Mouse (Mus musculus): Measurements from ENCODE around the gene Ano9.

The Ano9 gene

DNA sequence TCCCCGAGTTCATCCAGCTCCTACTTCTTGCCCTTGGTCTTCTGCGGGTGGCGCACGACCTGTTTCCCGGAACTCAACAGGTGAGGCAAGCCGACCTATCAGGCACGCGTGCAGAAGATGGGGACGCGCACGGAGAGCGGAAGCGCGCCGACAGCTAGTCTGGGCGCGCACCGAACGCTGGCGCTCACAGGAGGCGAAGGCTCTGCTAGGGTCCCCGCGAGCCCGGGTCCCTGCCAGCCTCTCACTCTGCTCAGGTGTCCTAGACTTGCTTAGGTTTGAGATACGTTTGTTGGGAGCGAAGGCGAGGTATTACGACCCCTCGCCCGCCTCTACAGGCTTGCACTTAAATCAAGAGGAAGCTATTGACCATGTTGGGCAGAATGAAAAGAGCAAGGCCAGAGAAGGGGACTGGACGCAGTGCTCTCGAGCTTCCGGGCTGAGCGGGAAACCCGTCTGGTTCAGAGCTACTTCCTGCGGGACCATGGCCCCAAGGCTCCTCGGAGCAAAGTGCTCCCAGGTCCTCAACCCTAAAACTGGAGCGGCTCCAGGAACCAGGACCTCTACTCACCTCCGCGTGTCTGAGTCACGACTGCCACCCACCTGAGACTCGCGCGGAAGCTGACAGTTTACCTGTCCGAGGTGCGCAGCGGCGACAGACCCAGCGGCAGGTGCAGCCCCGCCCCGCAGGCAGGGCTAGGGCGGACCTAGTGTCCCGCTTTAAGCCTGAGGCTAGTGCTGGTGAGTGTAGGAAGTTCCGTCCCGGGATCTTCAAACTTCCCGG lies 17.5 kb downstream of the Ano9 start, which contains the start of gene Sigirr:
TSS of gene Sigirr (minus strand) at position 662 of the 781 bp plus-strand sequence.
- no peak for DNase-seq (ENCODE audit: low spot score)

DNA sequence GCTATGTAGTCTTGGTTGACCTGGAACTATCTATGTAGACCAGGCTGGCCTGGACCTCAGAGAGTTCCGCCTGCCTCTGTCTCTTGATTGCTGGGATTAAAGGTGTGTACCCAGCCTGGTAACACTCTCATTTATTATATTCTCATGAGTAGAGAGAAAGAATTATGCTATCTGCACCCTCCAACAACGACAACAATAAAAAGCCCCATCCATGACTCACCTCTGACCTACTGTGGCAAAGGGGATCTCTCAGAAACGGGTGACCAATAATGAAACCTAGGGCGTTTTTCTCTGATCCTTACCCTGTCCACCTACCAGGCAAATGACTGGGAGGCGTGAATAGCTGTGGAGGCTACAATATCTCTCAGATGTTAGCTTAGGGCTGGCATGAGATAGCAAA lies 20.4 kb downstream of the Ano9 start:
- no peak for DNase-seq (ENCODE audit: low spot score)

DNA sequence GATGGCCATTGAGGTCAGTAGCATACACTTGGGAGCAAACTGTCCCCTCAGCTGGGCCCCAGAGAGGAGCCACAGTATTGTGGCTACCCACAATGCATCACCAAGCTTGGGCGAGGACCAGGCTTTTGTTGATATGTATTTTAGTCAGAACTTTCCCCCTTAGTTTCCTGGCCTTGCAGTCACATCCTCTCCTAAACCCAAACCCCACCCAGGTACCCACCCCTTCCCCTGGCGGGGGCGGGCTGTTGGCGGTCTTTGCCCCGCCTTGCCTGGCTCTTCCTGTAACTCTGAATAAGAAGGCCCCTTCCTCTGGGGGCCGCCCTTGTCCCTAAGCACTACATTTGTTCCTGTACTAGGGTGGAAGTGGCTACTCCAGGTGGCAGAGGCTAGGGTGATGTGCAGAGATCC lies 21.0 kb downstream of the Ano9 start:
- DNase-seq (ENCODE audit: low spot score): no peak

DNA sequence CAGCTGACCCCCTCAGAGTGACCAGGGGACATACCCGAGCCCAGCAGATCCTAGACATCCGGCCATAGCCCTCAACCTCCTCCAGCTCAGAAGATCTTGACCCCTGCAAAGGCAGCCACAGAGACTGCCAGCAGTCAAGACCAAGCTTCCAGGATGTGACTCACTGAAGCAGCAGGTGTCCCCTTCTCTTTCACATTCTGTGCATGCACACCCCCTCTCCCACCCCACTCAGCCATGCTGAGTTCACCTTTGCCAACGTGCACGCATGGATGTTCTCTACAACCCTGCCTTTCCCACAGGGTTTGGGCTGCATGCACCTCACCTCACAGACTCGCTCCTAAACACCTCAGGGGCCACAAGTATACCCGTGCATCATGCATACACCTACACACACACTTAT lies 21.6 kb downstream of the Ano9 start:
- DNase-seq (ENCODE audit: low spot score): no peak

DNA sequence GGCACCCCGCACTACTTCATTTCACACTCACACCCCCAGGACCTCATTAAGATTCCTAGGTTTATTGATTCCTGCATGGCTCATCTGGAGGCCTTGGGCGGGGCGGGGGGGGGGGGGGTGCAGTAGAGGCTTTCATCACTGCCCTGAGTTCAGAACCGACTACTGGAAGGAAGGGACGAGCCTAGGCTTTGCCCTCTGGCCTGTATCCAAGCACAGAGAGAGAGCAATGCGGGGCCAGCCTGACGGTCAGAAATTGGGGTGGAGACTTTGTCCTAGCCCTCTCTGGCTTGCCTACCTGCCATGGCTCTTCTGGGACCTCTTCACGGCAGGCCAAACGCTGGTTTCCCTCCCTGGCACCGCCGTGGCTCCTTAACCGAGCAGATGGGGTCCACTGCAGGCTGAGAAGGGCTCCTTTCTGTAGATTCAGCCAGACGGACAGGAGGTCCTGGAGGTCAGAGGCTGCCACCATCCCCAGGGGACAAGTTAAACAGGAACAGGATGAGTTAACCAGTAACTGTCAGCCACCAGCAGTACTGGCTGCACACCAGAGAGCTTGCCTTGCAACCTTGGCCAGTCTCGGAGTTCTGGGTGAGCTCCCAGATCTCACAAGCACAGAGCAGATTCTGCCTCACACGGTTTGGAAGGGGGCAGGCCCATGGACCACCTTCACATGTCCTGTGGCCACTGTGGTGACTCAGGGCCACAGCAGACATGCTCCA lies 23.0 kb downstream of the Ano9 start:
- DNase-seq (ENCODE audit: low spot score): no peak

DNA sequence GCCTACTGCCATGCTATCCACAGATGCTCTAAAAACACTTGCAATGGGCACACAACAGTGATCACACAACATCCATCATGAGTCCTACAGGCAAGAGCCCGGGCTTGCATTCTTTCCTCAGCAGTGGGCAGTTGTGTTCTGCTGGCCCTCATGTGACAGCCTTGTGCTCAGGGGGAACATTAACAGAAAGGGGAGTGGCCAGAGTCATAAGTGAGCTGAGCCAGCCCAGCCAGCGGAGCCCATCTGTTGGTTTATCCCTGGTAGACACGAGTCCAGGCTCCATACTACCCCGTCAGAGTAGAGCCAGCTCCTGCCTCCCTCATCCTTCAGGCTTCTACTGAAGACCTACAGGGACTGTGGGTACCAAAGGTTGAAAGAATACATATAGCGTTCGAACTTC lies 23.7 kb downstream of the Ano9 start:
- DNase-seq (ENCODE audit: low spot score): no peak

DNA sequence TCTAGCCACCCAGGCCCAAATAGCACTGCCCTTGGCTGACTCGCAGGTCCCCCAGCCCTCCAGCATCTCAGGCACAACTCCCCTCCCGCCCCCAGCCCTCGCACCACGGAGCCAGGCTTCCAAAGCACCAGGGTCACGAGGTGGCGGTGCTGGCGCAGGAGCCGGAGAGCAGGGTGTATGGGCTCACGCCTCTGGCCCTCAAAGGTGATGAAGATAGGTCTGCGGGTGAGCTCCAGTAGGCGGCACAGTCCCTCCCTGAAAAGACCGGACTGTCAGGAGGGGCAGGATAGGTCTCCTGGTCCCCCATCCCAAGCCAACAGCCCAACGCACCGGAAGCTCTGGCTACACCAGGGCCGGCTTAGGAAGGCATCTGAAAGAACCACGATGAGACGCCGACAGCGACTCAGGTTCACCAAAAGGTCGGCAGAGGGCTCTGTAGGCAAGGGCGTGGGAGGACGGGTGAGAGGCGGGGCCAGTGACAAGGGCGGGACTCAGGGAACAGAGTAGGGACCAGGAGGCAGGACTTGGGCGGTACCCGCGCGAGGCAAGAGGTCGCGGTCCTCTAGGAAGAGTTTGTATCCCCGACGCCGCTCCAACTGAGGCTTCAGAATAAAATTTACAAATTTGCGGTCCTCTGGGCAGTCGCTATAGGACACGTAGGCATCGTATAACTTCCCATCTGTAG lies 25.4 kb downstream of the Ano9 start:
- DNase-seq (ENCODE audit: low spot score): no peak

DNA sequence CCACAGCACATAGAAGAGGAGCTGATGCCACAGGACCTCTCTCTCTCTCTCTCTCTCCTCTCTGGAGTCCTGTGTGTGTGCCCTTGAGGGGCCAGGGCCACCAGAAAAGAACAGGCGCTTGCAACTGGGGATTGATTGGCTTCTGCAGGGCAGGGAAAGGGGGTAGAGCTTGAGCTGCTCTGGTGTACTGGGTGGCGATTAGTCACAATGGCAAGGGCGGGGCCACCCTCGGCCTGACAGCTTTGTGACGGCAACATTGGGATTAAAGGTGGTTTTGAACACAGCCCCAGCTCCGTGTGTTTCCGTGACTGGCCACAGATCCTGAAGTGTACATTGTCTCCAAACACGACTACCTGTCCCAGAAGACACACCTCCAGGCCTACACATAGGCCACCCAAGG lies 27.4 kb downstream of the Ano9 start:
- no peak for DNase-seq (ENCODE audit: low spot score)

DNA sequence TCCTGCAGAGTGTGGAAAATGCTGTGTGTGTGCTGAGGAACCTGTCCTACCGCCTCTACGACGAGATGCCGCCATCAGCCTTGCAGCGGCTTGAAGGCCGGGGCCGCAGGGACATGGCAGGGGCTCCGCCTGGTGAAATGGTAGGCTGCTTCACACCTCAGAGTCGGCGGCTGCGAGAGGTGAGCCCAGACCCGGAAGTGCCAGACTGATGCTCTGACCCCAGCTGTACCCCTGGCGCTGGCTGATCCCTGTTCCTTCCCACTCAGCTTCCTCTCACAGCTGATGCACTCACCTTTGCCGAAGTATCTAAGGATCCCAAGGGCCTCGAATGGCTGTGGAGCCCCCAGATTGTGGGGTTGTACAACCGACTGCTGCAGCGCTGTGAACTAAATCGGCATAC lies 29.1 kb downstream of the Ano9 start:
- DNase-seq (ENCODE audit: low spot score): no peak

DNA sequence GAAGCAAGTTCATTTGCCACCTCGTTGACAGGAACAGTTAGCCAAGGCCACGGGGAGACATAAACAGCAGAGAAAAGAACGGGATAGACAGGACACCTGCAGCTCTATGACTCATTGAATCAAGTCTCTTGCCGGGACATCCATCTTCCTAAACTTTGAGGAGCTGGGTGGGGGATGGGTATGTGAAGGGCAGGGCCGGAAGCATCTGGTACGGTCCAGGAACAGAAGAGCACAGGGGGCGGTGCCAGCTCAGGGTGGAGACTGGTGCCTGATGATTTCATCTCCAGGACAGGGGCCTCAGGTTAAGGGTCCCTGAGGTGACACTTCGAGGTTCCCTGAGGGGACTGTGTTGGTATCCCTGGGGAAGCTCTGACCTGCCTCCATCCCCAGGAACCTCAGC lies 29.7 kb downstream of the Ano9 start:
- DNase-seq (ENCODE audit: low spot score): no peak

DNA sequence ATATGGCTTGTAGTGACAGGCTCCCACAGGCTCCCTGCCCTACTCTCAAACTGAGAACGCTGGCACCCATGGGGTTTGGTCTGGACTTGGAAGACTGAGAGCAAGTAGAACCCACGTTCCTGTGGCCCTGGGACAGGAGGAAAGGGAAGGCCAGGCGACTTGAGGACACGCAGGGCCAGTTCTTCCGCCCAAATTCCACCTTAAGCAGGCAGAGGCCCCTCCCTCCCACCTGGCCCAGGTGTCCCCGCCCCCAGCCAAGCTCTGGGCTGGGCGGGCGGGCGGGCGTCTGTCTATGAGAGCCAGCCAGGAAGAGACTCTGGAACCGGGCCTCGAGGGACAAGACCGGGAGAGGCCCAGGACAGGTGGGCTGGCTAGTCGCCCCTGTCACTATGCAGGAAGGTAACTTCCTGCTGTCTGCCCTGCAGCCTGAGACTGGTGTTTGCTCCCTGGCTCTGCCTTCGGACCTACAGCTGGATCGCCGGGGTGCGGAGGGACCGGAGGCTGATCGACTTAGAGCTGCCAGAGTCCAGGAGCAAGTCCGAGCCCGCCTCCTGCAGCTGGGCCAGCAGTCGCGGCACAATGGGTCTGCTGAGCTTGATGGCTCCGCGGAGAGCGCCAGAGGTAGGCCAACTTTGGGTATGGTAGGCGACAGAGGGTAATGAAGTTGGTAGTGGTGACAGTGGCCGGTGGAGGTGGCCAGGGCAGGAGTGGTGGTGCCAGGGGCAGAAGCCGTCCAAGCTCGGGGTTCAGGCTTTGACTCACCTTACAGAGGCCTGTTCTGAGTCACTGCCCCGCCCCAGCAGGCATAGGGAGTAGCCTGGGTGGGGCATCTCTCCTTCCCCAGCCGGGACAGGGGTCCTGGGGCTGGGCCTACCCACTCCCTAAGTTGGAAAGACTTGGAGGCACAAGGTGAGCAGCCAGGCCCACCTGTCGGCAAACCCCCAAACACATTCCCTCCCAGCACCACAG lies 37.8 kb downstream of the Ano9 start:
- no peak for DNase-seq (ENCODE audit: low spot score)

DNA sequence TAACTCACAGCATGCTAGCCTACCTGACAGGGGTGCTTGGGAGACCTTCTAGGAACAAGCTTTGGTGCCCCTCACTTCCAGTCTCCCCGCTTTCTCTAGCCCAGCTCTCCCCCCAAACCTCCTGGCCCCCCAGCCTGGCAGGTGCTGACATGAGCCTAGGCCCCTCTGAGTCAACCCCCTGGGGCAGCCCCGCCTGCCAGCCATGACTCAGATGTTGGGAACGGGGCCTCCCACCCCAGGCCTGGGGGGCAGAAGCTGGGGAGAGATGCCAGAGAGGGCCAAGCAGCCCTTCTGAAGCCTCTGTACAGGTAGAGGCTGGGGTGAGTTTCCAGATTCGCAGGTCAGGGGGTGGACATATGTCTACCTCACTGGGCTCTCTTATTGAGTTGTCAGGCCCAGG lies 38.7 kb downstream of the Ano9 start:
- DNase-seq (ENCODE audit: low spot score): no peak

DNA sequence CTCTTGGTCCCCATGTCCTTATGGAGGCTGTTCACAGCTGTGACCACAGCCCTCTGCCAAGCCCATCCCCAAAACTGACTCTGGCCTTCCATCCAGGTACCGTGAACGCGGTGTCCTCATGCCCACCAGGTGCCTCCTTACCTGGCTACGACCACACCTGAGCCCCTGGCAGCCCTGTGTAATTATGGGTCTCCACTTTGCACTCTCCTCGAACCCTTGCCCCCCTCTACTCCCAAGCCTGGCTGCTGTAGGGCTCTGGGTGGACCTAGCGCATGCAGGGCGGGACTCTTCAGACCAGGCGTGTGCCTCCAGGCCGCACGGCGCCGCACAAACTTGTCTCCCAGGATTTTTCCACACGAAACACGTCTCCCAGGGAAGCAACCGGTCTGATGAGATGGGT lies 39.8 kb downstream of the Ano9 start, which contains the start of gene Pkp3:
TSS of gene Pkp3 (plus strand) at position 378 of the 400 bp plus-strand sequence.
- no peak for DNase-seq (ENCODE audit: low spot score)

DNA sequence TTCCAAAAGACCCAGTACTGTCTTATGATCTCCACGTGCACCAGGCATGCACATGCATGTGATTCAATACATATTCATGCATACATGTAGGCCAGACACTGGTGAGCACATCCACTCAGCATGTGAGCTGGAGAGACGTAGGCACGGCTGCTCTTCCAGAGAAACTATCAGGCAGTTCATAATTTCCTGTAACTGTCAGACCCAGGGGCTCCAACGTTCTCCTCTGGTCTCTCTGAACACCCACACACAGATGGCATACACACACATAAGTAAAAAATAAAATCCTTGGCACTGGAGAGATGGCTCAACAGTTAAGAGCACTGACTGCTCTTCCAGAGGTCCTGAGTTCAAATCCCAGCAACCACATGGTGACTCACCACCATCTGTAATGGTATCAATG lies 43.8 kb downstream of the Ano9 start:
- no peak for DNase-seq (ENCODE audit: low spot score)

DNA sequence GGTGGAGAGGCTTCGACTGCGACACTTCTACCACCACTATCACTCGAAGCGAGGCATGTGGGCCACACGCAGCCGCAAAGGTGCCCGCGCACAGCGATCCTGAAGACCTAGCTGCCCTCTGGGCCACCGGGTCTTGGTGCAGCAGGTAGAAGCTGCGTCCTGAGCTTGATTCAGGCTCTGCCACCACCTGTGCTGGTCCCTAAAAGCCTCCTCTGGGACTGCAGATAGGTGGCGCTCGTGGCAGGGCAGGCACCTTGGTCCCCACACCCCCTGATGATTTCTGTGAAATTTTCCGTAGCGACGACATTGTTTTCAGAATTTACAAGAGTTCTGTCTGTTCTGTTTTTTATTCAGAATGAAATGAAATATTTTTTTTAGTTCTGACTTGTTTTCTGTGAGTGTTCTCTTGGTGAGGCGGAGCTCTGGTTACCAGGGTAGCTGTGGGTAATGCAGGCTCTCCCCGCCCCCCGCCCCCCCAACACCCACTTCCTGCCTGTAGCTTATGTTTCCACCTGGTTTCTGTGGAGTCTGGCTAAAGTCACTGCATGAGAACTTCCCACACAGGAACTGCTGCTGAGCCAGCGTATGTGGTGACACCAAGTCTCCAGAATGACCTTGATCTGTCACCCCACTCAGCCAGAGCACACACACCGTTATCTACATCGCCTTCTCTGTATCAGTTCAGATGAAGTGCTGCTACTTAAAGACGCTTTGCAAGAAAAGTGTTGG lies 45.4 kb downstream of the Ano9 start:
- no peak for DNase-seq (ENCODE audit: low spot score)

DNA sequence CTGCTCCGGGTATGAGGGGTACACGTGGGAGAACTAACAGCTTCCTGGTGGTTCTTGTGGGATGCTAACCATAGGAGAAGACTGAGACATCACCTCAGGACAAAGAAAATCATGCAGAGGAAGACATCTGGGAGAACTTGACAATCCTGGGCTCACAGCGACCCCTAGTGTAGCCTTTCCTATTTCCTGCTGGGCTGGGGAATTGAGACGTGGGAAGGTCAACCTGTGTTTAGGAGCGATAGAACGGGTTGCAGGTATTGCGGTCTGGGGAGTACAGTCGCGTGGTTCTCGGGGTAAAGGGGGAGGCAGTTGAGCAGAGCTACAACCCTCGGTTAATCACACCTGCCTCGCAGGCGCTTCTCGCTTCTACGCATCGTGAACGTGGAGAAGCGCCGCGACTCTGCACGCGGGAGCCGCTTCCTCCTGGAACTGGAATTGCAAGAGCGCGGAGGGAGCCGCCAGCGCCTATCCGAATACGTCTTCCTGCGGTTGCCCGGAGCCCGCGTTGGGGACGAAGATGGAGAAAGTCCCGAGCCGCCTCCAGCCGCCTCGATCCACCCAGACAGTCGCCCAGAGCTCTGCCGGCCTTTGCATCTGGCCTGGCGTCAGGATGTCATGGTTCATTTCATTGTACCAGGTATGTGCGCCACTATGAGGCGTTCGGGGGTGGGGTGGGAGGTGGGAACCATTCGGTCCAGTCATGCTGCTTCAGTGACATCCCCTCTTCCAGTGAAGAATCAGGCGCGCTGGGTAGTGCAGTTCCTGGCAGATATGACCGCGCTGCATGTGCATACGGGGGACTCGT lies 47.3 kb downstream of the Ano9 start:
- peak; percentile 71 for DNase-seq (ENCODE audit: low spot score)

DNA sequence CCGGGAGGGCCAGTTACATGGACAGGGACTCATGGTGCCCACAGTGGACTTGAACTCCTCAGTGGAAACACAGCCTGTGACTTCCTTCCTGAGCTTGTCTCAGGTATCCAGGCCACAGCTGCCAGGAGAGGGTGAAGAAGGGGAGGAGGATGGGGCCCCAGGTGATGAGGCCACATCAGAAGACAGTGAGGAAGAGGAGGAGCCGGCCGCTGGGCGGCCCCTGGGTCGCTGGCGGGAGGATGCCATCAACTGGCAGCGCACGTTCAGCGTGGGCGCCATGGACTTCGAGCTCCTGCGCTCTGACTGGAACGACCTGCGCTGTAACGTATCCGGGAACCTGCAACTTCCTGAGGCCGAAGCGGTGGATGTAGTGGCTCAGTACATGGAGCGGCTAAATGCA lies 49.3 kb downstream of the Ano9 start:
- DNase-seq (ENCODE audit: low spot score): no peak

DNA sequence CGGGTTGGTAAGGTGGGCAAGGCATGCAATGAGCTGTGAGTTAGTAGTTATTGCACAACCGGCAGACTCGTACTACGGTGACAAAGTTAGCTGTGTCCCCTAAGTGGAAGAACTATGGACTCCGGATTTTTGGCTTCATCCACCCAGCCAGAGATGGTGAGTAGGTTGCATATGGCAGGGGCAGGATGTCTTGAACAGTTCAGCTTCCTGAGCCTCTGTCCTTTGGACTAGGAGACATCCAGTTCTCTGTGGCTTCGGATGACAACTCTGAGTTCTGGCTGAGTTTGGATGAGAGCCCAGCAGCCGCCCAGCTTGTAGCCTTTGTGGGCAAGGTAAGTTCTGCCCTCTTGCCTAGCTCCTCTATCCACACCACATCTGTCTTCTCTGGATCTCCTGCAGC lies 53.0 kb downstream of the Ano9 start:
- no peak for DNase-seq (ENCODE audit: low spot score)

DNA sequence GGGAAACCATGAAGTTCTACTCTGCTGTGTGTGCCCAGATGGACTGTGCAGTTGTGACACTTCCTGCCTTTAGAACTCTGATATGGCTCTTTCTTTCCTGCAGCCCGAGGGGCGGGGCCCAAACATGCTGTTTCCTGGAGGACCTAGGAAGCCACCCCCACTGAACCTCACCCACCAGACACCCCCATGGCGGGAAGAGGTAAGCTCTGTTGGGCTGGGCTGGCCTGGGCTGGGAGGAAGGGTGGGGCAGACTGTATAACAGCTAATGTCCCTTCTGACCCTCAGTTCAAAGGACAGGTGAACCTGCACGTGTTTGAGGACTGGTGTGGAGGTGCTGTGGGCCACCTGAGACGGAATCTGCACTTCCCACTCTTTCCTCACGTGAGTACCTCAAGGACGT lies 53.4 kb downstream of the Ano9 start:
- DNase-seq (ENCODE audit: low spot score): no peak

DNA sequence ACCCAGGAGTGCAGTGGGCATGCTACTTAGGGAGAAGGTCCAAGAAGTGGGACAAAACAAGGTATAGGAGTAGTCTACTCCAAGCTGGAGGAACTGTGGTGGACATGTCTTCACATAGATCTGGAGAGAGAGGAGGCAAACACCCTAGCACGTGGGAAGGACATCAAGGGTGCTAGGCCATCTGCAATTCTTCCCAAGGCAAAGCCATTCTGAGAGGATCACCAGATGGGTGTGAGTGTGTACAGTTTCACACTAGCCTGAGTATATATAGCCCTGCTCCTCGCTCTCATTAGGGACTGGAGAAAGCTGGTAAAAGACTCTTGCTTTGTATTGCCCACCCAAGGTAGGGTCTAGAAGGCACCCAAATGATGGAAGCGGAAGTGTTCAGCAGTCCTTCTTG lies 54.3 kb downstream of the Ano9 start:
- no peak for DNase-seq (ENCODE audit: low spot score)

All from adipocyte (in vitro differentiated cells).